Mouse (Mus musculus): ENCODE results near the gene Insc.

GRCm38 (mm10) chr7:114719381-114720131, 23.9 kb upstream of the Insc start:
- TF ChIP-seq GATA1 (IDR thresholded peaks at IDR 0.05; ENCODE audit: low read length) (no peak), TAL1 (IDR thresholded peaks at IDR 0.05; ENCODE audit: low read length) (no peak)

All from erythroblast, embryonic 14.5 days (primary cell).